Mouse (Mus musculus) heart, postnatal 0 days (tissue): ENCODE measurements around the gene Hmgcl.

Experiments used
- CTCF ChIP-seq: IDR thresholded peaks from 2 replicates; pipeline ENCODE4 v1.5.1; 2016; ENCODE audit warnings: antibody characterized with exemption, control low read depth, low read depth
- EP300 ChIP-seq: IDR thresholded peaks from 2 replicates; pipeline ENCODE4 v1.6.1; 2016; ENCODE audit warnings: antibody characterized with exemption, low read depth

- TF ChIP-seq CTCF, result no peak
- TF ChIP-seq EP300, result no peak
Measured at GRCm38 (mm10) chr4:136004107-136004675, 57.9 kb downstream of the Hmgcl start.
